Mouse (Mus musculus): ENCODE results near the gene D5Ertd579e. TPM values are rescaled to one million over a fixed set of nuclear protein-coding genes. Genes with fewer than 3 reads are reported as not detected.
"Not testable (repeated sequence)": the region's sequence is repeated elsewhere in the genome, so short reads cannot be mapped to it uniquely, and the experiment has no call there.

Gene D5Ertd579e
- polyA plus RNA-seq, 1 experiment: 32.3 TPM

DNA sequence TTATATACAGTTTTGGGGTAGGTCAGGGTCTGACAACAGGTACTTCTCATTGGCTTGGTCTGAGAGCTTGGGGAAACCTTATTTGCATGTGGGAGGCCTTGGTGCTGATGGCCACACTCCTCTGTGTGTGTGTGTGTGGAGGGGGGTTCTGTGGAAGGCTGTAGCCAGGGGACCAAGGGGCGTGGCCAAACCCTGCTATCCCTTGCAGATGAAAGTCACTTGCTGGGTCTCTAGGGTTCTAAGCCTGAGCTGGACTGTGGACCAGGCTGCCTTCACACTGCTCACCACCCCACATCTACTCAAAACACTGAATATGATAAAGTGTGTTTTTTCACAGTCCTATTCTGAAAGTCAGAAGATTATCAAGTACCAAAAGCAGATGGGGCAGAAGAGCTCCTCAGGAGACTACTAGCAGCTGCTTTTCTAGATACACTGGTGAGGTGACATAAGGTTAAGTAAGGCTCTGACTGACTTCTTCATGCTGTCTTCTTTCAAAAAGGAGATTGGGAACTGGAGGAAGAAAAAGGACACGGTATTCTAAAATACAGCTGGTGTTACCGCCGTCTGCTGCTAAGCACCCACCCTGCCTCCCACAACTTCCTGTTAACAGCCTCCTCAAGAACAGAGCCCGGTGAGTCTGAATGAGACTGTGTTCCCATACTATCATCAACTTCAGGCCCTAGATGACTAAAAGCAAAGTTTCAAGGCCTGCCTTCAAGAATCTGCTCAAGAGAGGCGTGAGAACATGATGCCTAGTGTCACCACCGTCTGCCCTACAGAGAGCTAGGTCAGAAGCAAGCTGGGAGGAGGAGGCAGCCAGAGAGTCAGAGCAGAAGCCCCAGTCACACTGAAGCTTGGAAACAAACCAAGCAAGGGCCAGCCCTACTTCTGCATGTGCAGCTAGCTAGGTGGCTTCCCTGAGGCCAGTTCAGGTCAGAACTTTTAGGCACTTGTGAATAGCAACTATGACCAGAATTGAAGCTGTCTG, 26.5 kb downstream of the D5Ertd579e start:
- no peak overlapping the region for H3K4me3 ChIP-seq (ENCODE audit: insufficient read depth, low read length)

GRCm38 (mm10) chr5:36668572-36668971, 27.3 kb downstream of the D5Ertd579e start:
- Histone ChIP-seq H3K4me3 (ENCODE audit: insufficient read depth, low read length) (no peak overlapping the region), H3K4me1 (ENCODE audit: control insufficient read depth, insufficient read depth, low read length) (peaks cover 26% of the 10 kb centered on the region), H3K27ac (ENCODE audit: insufficient read depth, low read depth, low read length) (no peak overlapping the region)
- no peak for TF ChIP-seq POLR2A (IDR thresholded peaks at IDR 0.05; ENCODE audit: borderline replicate concordance, low read depth, low read length)
- TF ChIP-seq CTCF (IDR thresholded peaks at IDR 0.05; ENCODE audit: low read depth, low read length): no peak

More for the DNA sequence above, 26.5 kb downstream of the D5Ertd579e start:
- TF ChIP-seq CTCF (IDR thresholded peaks at IDR 0.05; ENCODE audit: low read depth, low read length): no peak
- Histone ChIP-seq H3K27ac (ENCODE audit: insufficient read depth, low read depth, low read length) (no peak overlapping the region), H3K4me1 (ENCODE audit: control insufficient read depth, insufficient read depth, low read length) (peaks cover 21% of the 10 kb centered on the region)

DNA sequence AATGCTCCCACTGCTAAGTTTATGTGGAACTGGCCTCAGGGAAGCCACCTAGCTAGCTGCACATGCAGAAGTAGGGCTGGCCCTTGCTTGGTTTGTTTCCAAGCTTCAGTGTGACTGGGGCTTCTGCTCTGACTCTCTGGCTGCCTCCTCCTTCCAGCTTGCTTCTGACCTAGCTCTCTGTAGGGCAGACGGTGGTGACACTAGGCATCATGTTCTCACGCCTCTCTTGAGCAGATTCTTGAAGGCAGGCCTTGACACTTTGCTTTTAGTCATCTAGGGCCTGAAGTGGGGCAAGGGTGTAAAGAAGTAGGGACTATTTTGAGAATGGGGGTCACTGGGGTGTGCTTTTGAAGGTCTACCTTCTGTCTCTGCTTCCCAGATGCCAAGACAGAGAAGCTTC, 27.8 kb downstream of the D5Ertd579e start:
- not testable (repeated sequence) for H3K4me3 ChIP-seq (ENCODE audit: insufficient read depth, low read length)
- Histone ChIP-seq H3K27ac (ENCODE audit: insufficient read depth, low read depth, low read length) (0 out of 2 replicates have a peak overlapping the region, but pooled peaks have one; percentile 0), H3K4me1 (ENCODE audit: control insufficient read depth, insufficient read depth, low read length) (peaks cover 26% of the 10 kb centered on the region)

DNA sequence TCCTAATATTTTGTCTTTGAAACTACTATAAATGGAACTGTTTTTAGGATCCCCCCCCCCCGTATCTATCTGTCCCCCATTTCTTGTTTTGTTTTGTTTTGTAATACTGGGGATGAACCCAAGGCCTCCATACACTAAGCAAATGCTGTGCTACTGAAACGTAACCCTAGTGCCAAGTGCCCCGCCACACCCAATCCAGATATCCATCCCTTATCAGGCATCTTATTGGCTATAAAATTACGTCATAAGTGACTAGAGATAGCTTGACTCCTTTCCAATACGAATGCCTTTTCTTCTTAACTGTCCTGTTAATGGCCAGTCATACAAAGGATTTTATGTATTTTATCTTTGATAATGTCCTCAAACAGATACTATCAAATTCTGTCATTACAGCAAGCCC, 28.7 kb downstream of the D5Ertd579e start:
- Histone ChIP-seq H3K27ac (ENCODE audit: insufficient read depth, low read depth, low read length) (no peak overlapping the region), H3K4me1 (ENCODE audit: control insufficient read depth, insufficient read depth, low read length) (peaks cover 26% of the 10 kb centered on the region), H3K4me3 (ENCODE audit: insufficient read depth, low read length) (no peak overlapping the region)
- no peak for TF ChIP-seq CTCF (IDR thresholded peaks at IDR 0.05; ENCODE audit: low read depth, low read length)
- no peak for TF ChIP-seq POLR2A (IDR thresholded peaks at IDR 0.05; ENCODE audit: borderline replicate concordance, low read depth, low read length)

- H3K4me3 ChIP-seq (ENCODE audit: insufficient read depth, low read length); H3K27ac ChIP-seq (ENCODE audit: insufficient read depth, low read depth, low read length): not testable (repeated sequence)
- H3K4me1 ChIP-seq (ENCODE audit: control insufficient read depth, insufficient read depth, low read length): peaks cover 26% of the 10 kb centered on the region
Measured at GRCm38 (mm10) chr5:36666699-36667098, 29.1 kb downstream of the D5Ertd579e start.

DNA sequence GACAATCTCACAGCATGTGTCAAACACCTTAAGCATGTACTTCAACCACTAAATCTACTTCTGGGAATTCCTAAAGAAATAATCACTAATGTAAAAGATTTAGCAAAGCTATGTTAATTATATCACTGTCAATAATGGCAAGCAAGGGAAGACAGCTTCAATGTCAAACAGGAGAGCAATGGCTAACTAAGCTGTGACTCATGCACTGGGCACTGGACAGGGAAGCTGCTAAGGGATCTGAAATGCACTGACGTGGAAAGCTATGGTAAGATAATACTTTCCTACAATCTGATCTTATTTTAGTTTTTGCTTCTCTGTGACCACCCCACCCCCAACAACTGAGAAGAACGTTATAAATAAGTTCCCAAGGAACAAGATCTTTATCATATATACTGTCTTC, 32.5 kb downstream of the D5Ertd579e start:
- Histone ChIP-seq H3K27ac (ENCODE audit: insufficient read depth, low read depth, low read length) (no peak overlapping the region), H3K4me1 (ENCODE audit: control insufficient read depth, insufficient read depth, low read length) (peaks cover 9% of the 10 kb centered on the region), H3K4me3 (ENCODE audit: insufficient read depth, low read length) (no peak overlapping the region)
- no peak for TF ChIP-seq CTCF (IDR thresholded peaks at IDR 0.05; ENCODE audit: low read depth, low read length)
- TF ChIP-seq POLR2A (IDR thresholded peaks at IDR 0.05; ENCODE audit: borderline replicate concordance, low read depth, low read length): no peak

- not testable (repeated sequence) for H3K4me1 ChIP-seq (ENCODE audit: control insufficient read depth, insufficient read depth, low read length); H3K4me3 ChIP-seq (ENCODE audit: insufficient read depth, low read length); H3K27ac ChIP-seq (ENCODE audit: insufficient read depth, low read depth, low read length)
Measured at GRCm38 (mm10) chr5:36660977-36661760, 34.7 kb downstream of the D5Ertd579e start.

- no peak overlapping the region for H3K4me3 ChIP-seq (ENCODE audit: insufficient read depth, low read length)
- TF ChIP-seq CTCF (IDR thresholded peaks at IDR 0.05; ENCODE audit: low read depth, low read length): no peak
- TF ChIP-seq POLR2A (IDR thresholded peaks at IDR 0.05; ENCODE audit: borderline replicate concordance, low read depth, low read length): no peak
- peaks cover 37% of the 10 kb centered on the region for H3K4me1 ChIP-seq (ENCODE audit: control insufficient read depth, insufficient read depth, low read length)
- H3K27ac ChIP-seq (ENCODE audit: insufficient read depth, low read depth, low read length): no peak overlapping the region
Measured at GRCm38 (mm10) chr5:36625612-36626011, 70.2 kb downstream of the D5Ertd579e start.

GRCm38 (mm10) chr5:36623670-36624069, 72.2 kb downstream of the D5Ertd579e start:
- Histone ChIP-seq H3K4me3 (ENCODE audit: insufficient read depth, low read length) (no peak overlapping the region), H3K4me1 (ENCODE audit: control insufficient read depth, insufficient read depth, low read length) (peaks cover 49% of the 10 kb centered on the region), H3K27ac (ENCODE audit: insufficient read depth, low read depth, low read length) (peak overlapping the region; percentile 57)
- TF ChIP-seq POLR2A (IDR thresholded peaks at IDR 0.05; ENCODE audit: borderline replicate concordance, low read depth, low read length): no peak

GRCm38 (mm10) chr5:36621058-36621449, 74.8 kb downstream of the D5Ertd579e start:
- peak overlapping the region; percentile 51 for H3K4me3 ChIP-seq (ENCODE audit: insufficient read depth, low read length)
- peaks cover 54% of the 10 kb centered on the region for H3K4me1 ChIP-seq (ENCODE audit: control insufficient read depth, insufficient read depth, low read length)
- TF ChIP-seq POLR2A (IDR thresholded peaks at IDR 0.05; ENCODE audit: borderline replicate concordance, low read depth, low read length) (no peak), CTCF (IDR thresholded peaks at IDR 0.05; ENCODE audit: low read depth, low read length) (no peak)
- H3K27ac ChIP-seq (ENCODE audit: insufficient read depth, low read depth, low read length): peak overlapping the region; percentile 86
